Mouse (Mus musculus) embryo, embryonic 9.5 days (tissue): ENCODE results near the gene Ank3.

Source experiments
- DNase-seq: peaks from one replicate; pipeline ENCODE4 v3.0.0-alpha.2; 2017; ENCODE audit errors: extremely low spot score

Gene Ank3

DNA sequence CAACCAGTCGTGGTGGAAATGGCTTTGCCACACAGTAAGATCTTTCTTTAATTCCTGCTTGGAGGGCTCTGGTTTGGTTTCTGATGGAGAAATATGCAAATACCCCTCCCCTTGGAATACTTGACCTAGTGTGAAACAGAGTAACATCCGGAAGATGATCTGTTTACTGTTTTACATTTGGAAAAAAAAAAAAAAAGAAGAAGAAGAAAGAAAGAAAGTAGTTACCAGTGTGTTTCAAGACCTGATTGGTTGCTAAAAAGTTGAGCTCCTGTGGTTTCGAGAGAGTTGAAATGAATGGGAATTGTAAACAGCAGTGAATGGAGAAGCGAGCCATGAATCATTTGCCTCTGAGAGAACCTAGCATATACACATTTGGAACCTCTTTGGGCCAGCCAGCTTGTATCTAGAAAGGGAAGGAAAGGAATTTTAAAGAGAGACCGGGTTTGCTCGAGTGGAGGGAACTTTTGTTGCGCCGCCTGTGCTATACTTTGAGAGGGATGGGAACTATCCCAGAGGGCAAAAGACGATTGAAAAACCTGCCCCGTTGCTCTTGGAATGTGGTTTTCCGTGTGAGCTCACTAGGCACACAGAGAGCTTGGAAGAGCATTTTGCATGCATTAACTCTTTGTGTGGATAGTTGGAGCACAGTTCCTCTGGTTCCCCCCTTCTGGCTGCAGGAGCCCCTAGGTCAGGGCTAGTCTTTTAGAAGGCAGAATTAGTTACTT lies 527.7 kb downstream of the Ank3 start:
- DNase-seq, result peak; percentile 41

DNA sequence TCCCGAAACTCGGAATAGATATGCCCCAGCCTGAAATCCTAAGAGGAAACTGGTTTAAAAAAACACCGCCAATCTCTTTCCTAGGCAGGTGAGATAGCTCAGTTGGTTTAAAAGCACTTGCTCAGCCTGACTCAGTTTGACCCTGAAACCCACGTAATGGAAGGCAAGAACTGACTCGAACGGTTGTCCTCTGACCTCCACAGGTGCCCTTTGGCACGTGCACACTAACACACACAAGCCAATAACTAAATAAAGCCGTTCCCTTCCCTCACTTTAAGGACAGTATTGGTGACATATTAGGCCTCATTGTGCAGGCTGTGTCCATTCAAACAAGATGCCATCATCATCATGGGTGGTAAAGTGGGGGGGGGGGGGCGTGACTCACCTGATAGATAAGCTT lies 528.4 kb downstream of the Ank3 start:
- DNase-seq, result no peak

DNA sequence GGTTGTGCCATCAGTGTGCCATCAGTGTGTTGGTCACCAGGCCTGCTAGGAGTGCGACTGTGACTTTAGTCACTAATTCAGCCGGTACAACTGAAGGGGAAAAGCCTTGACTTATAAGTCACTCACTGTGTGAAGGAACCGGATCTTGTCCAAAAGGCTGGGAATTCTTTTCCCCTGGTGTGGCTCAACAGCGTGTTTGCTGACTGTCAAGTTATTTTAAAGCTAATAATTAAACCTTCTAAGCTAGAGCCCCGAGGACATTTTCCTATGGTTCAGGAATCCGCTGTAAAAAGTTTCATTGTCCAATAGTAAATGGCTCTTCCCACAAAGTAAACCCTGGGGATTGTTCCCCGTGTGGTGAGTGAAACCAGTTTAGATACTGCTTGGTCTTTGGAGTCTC lies 529.8 kb downstream of the Ank3 start:
- DNase-seq, result peak; percentile 9

DNA sequence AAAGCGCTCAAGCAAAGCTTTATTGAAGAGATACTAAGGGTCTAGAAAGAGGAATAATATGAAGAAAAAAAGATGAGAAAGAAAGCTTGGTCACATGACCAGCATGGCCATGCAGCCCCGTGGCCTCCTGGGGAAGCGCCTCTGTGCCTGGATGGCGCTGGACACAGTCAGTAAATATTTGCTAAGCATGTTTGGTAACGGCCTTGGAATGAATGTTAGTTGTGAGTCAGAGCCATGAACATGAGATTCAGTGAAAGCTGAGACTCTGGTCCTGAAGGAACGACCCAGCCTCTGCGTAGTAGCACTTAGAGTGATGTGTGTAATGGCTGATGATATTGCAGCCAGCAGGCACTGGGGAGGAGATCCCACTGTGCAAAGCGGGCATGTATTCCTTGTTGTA lies 531.9 kb downstream of the Ank3 start:
- no peak for DNase-seq

DNA sequence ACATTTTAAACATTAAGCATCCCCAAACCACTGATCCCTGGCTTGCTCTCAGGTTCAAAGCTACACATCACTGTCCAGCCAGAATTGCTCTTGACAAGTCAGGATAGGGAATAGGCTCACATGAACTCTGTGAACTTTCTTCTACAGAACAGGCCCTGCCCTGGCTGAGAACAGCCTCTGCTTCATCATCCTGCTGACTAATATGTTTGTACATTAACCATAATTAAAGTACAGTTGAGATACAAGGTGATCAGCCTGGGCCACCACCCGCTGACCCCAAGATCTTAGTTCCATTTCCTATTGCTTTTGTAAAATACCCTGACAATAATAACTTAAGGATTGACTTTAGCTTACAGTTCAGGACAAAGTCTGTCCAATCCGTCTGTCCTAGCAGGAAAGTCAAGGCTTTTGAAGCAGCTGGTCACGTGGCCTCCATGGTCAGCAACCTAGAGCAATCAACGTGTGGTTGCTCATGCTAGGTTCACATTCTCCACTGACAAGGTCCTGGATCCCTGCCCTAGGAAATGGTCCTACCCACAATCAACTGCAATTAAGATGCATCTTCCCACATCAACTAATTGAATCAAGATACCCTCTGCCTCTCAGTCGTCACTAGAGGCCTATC lies 538.0 kb downstream of the Ank3 start:
- no peak for DNase-seq

DNA sequence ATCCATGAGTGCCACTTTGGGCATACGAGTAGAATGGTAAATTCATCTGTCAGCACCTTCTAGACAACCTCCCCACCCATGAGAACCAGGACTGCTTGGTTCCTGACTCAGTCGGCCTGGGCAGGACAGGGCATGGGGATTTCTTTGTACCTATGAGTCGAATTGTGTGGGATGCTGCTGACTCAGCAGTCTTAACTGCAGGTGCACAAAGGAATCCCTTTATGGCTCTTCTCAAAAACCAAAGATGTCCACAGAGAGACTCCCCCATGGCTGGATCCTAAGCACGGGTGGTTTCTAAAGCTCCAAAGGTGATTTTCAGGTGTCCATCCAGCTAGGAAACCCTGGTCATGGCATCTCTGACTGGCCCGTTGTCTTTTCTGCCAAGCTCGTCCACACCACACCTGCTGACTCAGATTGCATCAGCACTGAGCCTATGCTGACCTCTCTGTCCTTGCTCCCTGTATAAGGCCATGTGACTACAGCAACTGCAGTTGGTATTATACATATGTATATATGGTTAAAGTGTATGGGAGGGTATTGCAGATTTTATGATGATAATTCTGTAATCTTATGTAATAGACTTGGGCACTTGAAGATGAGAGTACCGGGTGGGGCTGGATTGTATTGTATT lies 538.8 kb downstream of the Ank3 start:
- DNase-seq, result no peak

DNA sequence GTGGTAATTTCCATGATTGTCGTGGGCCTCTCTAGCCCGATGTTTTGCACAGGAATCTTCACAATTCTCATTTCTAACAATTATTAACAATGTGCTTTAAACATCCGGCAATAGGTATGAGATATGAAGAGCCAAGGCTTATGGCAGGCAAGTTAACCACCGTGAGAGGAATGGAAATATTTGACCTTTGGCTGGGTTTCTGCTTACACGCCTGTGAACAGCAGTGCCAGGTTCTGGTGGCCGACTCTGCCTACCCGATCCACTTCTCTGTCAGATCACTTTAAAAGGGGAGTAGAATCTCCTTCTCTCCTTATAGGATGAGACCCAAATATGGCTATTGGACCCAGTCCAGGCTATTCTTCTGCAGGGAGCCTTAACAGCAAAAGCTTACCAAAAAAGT lies 540.6 kb downstream of the Ank3 start:
- no peak for DNase-seq

DNA sequence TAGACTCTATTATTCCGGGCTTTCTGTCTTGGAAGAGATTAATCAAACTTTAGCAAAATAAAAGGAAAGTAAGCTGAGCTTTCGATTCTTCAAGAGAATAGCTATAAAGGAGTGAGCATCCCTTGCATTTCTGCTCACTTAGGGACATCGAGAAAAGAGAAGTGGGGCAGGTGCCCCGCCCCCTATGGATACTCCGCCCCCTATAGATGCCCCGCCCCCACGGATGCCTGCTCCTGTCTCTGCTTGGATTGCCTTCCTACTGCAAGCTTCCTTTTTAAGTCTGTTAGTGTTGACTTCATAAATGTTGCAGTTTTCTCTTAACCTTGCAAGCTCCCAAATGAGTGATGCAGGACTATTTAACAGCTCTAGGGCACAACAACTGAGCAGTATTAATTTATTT lies 541.4 kb downstream of the Ank3 start:
- DNase-seq, result no peak

DNA sequence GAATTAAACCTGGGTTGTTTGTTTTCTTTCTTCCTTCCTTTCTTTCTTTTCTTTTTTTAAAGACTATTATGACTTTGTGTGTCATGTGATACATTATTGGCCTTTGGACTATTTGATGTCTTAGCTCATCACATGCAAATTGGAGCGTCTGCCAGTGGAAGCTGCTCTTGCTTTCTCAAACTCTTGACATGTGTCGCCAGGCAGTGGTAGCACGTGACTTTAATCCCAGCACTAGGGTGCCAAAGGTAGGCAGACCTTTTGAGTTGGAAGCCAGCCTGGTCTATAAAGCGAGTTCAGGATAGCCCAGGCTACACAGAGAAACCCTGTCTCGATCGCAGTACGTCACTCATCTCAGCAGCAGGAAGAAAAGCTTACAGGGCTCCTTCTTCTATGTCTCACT lies 542.4 kb downstream of the Ank3 start:
- DNase-seq, result no peak

DNA sequence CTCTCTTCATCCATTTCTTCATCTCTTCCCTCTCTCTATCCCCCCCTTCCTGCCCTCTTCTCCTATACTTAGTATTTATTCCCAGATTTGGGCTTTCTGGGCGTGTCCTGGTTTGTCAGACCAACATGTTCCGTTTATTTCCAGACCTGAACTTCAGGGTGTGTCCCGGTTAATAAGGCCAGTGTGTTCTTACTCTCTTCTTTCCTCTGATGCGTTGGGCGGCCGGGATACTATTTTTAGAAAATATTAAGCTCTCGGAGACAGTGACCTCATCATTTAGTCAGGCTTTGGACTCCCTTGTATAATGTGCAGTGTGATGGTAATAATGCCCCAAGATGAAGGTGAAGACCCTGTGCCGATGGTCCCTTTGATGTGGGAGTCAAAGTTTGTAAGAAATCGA lies 546.3 kb downstream of the Ank3 start:
- no peak for DNase-seq

DNA sequence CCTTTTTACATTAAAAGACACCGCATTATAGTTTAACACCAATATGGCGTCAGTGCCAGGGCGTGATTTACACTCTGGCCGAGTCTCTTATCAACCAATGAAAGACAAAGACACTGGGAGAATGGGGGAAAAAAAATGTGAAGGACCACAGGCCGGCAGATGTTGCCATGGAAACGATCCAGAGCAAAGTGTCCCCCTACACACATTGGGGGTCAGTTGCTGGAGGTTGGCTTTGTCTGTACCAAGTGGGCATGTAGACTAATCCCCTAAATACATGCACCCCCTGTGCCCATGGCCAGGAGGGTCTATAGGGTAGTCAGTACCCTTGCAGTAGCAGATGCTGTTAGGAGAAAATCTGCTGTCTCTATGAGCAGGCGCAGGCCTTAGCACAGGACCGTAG lies 547.3 kb downstream of the Ank3 start:
- no peak for DNase-seq

DNA sequence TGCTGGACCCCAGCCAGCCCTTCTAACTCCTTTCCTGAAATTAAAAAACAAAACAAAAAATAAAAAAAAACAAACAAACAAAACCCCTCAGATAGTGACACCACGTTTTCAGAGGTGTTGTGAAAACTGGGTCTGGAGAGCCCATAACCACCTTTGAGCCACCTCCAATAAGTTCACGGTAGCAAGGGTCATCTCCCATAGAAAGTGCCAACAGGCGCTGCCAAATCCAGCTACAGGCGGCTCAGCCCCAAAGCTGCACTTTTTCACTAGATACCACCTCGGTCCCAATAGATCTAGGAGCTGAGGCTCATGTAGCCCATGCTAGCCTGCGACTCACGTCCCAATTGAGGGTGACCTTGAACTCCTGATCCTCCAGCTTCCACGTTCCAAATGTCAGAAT lies 547.7 kb downstream of the Ank3 start:
- no peak for DNase-seq

DNA sequence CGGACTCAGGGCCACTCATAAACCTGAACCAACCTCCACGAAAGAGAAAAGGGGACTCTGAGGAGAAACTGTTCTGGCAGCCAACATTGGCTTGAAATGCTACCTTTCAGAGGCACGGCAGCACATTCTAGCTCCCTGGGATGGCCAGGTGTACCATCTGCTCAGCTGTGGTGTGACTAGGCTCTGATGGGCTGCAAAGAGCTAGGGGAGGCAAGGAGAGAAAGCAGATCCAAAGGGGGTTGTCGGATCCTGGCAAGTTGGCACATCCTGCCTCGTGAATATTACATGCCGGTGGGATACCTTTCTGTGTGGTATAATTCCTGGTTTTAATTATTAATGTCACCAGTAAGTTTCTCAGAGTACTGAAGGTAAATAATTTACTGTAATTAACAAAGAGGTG lies 548.5 kb downstream of the Ank3 start:
- no peak for DNase-seq

DNA sequence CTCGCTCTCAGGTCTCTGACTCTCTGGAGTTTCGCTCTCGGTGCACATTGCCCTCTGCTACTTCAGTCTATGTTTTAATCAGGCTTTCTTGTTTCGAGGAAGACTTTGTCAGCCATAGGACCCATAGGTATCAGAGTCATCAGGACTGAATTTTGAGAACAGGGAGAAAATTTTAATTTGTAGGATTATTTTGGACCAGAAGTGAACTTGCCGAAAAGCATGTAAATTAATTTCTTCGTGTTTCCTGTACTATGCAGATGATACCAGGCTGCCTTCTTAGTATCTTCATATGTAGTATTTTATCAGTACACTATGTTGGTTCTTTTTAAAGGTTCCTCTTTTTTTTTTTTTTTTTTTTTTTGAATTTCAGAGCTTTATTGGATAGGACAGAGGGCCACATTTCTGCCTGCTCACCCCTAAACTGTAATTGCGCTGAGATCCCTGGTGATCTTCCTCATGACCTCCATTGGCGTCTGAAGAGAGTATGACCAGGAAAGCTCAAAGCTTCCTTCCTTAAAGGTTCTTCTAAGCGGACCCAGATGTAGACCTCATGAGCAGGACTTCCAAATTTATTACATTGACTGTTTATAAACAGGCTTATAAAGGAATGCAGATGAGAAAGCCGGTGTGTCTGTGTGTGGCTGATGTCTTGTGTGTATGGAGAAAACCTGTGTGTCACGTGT lies 551.8 kb downstream of the Ank3 start:
- DNase-seq, result no peak

DNA sequence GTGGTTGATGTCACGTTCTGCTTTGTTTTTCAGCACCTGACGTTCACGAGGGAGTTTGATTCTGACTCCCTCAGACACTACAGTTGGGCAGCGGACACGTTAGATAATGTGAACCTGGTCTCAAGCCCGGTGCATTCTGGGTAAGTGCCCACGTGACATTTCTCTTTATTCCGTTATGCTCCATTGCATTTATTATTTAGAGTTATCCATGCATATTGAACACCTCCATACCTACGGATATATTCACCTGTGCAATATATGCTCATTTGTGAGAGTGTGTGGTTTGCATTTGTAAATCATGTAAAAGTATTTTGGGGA lies 552.3 kb downstream of the Ank3 start:
- DNase-seq, result no peak

DNA sequence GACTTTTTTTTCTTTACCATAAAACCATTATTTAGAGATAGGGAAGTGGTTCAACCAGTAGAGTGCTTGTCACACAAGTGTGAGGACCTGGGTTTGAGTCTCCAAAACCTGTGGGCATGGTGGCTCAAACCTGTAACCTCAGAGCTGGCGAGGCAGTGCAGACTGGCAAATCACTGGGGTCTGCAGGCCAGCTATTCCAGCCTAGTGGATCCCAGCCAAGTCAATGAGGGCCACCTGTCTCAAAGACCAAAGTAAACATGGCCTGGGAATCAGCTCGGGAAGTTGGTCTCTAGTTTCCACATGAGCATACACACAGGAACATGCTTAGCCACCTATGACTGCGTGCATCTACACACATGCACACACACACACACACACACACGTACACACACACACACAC lies 552.9 kb downstream of the Ank3 start:
- no peak for DNase-seq

DNA sequence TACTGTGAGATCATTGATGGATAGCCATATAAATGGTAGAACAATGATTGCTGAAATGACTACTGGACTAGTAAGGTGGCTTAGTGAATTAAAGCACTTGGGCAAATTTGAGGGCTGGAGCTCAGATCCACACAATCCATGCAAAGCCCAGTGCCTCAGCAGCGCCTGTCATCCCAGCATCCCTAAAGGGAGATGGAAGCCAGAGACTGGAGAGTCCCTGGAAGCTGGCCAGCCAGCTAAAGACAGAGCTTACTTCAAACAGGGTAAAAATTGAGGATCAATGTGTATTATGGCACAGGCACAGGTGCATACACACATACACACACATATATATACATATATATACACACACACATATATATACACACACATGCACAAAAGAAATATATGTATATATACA lies 553.7 kb downstream of the Ank3 start:
- no peak for DNase-seq

DNA sequence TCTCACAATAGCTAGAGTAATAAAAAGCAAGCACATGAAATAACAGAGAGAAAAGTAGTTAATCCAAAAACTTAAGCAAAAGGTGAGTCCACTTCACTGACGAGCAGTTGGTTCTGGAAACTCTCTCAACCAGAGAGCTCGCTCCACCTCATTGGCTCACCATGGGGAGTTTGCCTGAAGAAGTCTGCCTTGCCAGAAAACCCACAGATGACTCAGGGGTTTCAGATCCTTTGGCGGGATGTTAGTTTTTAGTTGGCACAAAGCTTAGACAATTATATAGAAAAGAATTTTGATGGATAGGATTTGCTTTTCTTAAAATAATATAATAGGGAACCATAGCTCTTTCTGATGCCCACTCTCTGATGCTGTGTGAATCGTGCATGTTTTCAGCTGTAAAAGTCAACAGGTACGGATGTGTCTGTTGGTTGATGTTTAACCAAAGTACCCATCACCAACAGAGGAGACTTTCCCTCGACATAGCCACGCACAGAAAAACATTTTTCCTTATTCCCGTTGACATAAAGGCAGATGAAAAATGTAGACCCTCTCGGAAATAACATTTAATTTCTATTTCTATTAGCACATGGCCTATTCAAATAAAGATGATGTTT lies 556.2 kb downstream of the Ank3 start:
- DNase-seq, result no peak

DNA sequence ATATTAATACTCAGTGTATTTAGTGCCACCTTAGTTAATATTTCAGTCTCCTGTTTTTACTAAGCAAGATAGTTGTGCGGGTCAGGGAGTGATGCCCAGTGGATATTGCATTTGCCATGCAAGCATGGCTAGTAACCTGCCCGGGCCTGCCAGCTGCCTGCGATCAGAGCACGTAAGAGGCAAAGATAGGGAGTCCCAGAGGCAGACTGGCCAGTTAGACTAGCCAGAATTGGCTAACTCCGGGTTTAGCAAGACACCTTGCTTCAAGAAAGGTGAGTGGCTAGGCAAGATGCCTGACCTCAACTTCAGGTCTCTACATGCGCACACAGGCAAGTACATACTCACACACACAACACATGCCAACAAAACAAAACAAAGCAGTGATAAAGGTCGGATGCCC lies 563.7 kb downstream of the Ank3 start:
- no peak for DNase-seq

DNA sequence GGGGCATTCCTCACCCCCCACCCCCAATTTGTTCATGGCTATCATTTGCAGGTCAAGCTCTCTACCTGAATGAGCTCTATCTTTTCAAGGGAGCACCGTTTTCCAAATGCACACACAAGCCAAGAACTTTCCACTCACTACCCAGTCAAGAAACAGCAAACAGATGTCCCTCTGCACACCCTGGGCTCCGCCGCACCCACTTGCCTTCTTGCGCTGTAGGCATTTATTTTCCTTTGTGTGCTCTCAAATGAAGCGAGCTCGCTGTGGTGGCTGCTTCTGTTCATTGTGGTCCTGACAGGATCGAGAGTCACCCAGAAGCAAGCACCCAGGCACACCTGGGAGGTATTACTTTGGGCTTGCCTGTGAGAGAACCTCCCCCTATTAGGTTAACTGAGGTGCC lies 564.4 kb downstream of the Ank3 start:
- no peak for DNase-seq

DNA sequence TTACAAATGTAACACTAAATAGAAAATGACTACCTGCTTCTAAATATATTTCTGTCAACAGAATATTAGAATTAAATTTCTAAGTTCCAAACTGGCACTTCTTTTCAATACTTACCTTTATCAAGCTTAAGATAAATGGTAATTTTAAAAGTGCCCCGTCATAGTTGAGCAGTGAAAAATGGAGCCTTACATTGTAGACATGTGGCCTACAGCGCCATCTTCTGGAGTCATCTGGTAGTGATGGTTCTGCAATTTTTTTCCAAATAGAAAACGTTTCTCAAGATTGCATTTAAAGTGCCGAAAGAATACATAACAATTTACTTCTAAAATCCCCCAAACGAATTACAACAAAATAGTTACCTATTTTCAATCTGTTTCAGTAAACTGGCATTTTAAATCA lies 566.0 kb downstream of the Ank3 start:
- peak; percentile 46 for DNase-seq

DNA sequence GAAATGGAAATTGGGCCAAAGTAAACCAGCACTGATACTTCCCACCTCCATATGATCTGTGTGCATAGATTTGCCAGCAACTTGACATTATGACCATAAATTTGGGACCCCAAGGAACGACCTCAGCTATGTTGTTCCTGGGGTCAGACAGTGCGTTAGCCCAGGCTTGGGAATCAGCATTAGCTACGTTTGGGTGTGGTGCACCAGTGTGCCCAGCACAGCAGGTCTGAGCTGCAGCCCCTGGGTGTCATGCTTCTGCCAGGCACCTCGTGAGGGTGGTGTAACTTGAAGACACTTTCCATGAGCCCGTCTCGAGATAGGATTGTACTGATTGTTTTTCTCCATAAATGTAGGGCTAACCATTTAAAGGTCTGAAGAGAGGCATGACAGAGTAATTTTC lies 566.5 kb downstream of the Ank3 start:
- no peak for DNase-seq

DNA sequence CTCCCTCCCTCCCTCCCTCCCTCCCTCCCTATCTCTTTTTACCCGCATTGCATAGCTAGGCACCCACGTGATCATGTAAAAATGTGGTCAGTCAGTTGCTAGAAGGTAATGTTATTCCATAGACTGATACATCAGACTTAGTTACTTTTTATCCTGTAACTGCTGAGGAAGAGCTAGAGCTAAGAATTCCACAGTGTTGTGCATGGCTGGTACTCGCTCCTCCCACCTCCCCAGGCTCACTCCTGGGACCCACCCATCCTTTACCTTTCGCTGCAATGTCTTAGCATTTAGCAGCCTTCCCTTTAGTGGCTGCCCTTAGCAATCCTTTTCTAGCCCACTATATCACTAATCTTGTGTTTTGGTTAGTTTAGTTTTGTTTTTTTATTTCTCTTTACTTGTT lies 569.4 kb downstream of the Ank3 start:
- DNase-seq, result no peak
